Mouse (Mus musculus) yolk sac, embryonic 10.5 days (tissue): ENCODE measurements around the gene B3gnt7.
"Not testable (repeated sequence)": the region's sequence is repeated elsewhere in the genome, so short reads cannot be mapped to it uniquely, and the experiment has no call there.

Experiments
- DNase-seq: peaks from one replicate; pipeline ENCODE4 v3.0.0-alpha.2; 2017; ENCODE audit warnings: low spot score

The B3gnt7 gene

DNA sequence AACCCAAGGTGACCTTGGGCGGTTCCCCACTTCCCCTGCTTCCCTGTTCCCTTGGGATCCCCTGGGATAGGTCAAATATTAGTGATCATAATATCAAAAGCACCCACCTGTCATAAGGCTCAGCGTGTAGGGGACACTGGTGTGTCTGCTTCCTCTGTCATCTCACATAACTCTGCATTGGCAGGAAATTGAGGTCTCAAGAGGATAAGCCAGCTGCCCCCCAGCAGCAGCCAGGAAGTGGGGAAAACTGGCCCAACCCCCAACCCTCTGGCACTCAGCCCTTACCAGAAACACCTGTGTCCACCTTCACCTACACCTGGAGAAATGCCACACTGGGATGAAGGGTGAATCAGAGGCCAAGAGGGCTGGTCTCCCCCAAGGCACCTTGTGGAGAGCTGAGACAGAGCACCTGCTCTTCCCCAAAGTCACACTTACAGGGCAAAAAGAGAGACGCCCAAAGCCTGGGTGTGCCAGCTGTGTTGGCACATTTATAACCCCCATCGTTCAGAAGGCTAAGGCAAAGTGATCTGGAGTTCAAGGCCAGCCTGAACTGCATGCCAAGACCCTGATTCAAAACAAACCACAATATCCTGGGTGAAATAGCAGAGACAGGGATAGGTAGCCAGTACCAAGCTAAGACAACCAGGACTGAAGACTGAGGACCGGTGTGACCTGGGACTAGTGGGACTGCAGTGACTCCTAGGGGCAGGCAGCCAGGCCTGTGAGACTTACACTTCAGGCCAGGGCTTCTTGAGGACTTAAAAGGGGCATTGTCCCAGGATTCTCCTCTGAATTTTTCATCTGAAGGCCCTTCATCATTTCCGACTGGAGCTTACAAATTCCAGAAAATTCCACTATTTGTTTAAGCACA is 1.2 kb upstream of the B3gnt7 start:
- DNase-seq, result no peak

DNA sequence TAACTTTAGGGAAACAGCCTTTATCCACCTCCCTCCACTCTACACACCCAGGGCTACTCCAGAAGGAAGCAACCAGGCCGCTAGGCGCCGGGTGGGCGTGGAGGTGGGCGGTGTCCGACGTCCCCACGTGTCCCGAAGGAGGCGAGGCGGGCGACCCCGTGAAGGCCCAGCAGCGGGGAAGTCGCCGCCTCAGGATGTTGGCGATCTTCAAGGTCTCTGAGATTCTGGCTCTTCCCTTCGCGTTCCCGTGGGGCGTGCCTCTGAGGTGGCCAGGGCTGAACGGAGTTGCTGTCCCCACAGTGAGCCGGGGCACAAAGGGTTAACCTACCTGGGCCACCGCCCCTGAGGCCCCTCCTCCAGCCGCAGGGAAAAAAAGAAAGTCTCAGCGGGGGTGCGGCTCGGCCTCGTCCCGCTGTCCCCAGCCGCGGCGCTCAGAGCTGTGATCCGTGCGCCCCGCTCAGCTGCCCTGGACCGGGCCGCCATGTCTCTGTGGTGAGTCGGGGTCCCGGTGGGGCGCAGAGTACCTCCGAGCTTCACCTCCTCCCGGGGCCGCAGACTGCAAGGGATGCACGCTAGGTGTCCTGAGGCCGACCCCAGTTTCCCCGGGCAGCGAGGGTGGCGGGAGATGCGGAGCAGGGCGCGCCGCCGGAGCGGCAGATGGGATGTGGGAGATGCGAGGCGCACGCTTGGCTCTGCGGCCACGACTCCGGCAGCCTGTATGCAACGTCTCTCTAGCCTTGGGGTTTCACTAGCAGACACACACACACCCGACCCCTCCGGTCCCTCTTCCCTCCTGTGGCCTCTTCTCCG is 636 bp downstream of the B3gnt7 start:
- peak; percentile 80 for DNase-seq

DNA sequence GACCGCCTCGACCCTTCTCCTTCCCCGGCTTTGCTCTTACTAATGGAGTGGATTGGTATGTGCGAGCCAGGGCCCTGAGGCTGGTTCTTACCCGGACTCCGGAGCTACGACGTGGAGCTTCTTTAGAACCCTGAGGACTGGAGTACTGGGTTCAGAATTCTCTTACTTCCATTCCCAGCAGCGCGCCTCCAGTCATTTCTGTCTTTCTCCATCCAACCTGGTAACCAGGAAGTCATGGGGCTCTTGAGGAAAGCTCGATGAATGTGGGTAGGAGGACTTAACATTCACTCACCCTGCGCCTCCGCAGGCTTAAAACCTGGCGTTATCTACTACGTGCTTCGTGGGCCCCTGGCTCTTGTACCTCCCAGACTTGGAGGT is 1.2 kb downstream of the B3gnt7 start:
- no peak for DNase-seq

DNA sequence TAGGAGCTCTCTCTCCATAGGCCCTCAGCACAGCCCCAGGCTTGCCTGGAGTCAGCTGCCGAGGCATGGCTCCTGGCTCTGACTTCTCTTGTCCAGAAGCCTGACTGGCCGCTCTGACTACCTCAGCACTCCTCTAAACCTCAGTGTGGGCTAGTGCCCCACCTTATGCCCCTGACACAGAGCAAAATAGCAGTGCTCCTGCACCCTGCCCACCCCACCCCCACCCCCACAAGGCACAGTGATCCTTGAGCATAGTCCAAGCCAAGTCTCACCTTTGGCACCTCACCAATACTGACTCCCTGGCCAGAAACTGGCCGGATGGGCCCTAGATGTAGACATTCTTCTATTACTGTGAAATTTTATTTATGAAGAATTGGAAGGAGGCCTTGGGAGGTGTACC is 4.1 kb downstream of the B3gnt7 start:
- DNase-seq, result no peak

DNA sequence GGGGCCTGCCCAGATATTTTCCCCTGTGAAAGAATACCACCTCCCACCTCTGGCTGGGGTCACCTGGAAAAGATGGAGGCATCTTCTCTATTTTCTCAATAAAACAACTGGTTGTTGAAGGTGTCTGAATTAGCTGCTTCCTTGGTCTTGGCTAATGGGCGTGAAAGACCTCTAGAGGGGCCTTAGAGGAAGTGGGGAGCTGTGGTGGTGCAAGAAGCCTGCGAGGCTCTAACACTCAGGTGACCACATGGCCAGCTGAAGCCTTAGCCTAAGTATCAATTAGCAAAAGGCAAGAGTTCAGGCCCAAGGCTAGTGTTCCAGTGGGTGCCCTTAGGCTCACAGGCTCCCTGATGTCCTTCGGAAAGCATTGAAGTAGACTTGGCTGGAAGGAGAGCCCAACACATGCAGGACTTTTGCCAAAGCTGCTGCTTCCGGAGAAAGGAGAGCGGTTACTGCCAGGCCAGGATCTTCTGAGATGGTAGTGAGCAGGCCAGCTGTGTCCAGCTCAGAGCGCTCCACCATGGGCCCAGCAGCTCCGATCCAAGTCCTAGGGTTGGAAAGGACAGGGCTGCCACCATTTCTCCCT is 4.6 kb downstream of the B3gnt7 start:
- no peak for DNase-seq

DNA sequence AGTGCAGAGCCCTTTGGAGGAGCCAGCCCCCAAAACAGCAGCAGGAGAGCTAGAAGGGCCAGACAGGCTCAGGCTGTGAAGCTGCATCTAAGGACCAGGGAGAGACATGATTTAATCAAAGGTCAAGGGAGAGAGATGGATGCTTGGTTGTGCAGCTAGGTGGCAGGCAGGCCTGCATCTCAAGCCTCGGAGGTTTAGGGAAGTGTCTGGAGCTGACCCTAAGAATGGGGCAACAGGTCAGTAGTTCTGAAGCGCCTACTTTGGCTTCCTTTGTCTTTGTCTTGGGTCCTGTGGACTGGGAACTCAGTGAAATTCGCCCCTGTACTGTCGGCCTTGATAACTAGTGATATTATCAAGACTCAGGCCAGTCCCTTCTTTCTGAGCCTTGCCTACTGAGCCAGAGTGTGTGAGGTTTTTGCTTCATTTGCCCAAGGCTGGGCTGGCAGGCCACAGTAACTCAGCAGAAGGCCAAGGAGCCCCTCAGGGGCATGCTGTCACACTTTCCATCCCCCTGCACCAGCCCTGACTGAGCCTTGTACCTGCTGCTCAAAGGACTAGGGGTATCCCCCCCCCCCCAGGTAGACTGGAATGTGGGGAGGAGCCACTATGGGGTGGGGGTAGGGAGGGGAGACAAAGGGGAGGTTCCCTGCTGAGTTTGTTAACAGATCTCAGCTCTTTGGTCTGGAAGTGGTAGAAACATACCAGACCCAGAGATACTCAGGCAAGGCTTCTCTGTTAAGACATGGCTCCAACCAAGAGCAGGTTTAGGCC is 5.4 kb downstream of the B3gnt7 start:
- DNase-seq, result no peak

DNA sequence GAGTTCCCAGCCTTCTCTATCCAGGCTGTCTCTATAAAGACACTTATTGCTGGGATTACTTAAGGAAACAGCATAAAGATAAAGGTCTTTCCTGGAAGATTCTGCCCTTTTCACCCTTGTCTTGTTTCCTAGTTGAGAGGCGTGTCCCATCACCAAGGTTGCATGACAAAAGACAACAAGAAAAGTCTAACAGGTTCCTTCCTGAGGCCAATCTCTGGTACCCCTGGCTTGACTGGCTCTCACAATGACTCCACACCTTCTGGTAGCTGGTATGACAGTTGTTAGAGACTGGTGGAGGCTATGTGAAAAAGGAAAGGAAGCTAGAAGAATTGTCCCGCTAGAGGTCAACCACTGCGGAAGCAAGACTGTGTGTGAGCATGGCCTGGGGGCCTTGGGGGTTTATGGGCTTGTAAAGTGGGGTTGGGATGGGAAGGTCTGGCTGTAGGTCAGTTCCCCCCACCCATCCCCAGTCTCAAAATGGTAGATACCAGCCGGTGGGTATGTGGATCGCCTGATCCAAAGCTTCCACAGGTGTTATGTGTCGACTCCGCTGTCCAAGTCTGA is 6.7 kb downstream of the B3gnt7 start:
- no peak for DNase-seq

DNA sequence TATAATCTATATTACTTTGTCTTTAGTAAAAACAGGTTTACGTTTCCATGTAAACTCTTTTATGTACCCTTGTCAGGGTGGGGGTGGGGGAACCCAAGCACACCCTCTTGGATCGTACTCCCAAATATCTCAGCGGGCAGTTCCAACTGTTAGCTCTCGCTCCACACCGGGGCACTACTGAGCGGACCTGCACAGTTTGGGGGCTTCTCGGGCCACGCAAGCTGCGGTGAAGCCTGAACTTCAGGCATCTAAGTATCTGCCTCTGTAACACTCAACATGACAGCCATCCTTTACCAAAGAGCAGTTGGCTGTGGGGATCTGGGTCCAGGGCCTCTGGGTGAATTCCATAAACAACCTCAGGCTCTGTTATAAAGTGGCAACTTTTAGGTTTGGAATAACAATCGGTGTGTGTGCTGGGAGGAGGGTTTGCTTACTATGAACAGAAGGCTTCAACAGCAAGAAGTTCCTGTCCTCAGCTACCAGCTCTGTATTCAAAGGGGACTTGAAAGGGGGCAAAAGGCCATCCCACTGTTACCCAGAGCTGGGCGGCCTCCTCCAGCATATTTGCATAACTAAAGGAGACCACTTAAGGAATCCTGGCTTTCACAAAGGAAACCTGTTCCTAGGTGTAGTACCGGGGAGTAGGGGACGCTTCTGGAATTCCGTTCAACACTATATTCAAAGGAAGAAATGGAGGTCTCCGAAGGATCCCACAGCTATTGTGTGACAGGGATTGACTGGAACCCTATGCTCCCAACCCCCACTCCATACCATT is 8.1 kb downstream of the B3gnt7 start:
- DNase-seq, result no peak

DNA sequence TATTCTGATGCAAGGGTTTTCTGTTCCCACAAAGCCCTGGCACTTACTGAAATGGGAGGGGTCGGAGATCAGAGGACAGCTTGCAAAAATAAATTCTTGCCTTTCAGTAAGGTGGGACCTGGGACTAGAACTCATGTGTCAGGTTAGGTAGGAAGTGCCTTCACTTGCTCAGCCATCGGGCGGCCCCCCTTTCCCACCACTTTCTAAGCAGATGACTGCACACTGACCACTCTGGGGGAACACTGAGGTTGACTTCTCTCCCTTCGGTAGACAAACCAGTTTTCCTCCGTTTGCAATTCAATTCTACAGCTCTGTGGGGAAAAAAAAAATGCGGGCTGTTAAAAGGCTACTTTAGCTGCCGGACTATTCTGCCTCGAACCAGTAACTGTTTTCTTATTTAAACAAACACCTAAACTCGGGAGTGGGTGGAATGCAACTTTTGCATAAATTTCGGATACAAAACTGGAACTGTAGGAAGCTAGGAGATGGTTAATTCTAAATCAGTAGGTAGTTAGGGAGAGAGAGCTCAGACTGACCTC is 8.9 kb downstream of the B3gnt7 start:
- no peak for DNase-seq

DNA sequence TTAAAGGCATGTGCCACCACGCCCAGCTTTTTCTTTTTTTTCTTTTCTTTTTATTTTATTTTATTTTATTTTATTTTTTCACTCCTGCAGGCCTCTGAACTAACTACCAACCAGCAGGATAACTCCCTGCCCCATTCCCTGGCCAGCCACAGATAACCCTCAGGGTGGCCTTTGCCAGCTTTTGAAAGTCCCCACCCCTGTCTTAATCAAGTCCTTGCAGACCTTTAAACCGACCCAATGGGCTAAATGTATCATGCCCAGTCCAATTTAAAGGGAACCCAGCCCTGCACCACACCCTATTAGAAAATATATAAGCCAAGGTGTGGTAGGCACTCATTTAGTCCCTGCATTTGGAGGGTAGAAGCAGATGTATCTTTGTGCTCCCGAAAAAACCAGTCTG is 9.6 kb downstream of the B3gnt7 start:
- DNase-seq, result no peak

DNA sequence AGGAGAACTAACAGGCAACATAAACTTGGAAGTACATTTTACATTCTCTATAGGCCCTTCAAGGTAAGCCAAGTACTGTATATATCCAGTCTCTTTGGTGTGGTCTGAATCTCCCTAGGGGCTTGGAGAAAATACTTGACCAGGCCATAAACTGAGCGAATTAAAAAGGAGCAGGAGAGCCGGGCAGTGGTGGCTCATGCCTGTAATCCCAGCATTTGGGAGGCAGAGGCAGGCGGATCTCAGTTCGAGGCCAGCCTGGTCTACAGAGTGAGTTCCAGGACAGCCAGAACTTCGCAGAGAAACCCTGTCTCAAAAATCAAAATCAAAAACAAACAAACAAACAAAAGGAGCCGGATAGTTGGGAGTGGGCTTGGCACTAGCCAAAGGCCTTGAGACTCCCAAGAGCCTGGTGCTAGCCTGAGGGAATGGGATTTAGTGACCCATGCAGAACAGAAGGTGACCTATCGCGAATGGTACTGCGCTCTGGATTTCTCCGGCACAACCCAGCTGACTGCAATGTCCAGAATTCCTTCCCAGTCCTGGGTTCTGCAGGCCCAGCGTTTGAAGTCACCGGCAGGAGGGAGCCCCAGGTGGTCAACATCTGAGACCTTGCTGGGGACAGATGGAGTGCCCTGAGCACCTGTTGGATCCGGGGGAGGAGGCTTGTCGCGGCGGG is 10.6 kb downstream of the B3gnt7 start:
- DNase-seq, result no peak

DNA sequence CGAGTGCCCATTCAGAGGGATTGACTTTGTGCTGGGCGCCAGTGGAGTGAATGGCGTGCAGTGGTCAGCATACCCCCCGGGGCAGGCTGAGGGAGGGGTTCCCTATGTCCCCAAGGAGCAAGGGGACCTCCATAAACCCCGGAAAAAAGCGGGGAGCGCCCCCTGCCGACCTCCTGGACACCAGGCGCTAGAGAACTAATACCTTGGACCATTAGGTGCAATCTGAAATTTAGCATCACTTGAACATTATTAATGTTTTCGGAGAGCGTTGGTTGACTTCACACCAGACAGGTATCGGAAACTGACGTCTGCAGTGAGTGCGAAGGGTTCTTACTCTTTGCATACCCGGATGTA is 11.1 kb downstream of the B3gnt7 start:
- no peak for DNase-seq

DNA sequence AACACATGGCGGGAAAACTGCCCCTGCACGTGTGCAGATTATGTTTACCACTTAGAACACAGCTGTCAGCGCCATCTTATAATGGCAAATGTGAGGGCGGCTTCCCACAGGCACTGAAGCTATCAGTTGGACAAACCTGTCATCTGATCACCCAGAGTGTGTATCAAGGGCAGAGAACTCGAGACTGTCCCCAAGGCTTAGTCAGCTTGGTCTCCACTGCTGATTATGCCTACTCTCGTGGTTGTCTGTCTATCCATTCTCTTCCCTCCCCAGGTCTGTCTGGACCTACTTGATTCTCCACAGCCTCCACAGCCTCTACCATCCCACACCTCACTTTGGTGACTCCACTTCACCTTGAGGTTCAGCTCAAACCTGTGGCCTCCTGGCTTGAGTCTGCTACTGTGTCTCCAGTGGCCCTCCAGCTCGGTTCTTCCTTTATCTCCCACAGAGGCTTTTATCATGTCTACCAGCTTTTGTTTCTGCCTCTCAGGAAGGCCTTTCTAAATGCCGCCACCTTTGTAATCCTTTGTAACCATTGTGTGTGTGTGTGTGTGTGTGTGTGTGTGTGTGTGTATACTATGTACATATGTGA is 18.3 kb downstream of the B3gnt7 start:
- no peak for DNase-seq

DNA sequence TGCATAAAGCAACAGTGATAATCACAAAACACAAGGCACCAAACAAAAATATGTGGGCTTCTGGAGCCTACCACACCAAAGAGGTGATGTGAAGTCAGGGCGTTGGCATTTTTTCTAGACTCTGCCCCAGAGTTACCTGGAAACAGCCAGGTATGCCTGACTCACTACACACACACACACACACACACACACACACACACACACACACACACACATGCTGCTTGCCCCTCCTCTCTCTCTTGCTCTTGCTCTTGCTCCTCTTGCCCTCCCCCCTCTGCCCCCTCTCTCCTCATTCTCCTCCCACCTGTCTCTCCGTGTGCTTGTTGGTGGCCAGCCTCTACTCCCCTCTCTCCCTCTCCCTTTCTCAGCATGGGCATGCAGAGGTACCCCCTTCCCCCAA is 33.7 kb downstream of the B3gnt7 start:
- DNase-seq, result no peak

DNA sequence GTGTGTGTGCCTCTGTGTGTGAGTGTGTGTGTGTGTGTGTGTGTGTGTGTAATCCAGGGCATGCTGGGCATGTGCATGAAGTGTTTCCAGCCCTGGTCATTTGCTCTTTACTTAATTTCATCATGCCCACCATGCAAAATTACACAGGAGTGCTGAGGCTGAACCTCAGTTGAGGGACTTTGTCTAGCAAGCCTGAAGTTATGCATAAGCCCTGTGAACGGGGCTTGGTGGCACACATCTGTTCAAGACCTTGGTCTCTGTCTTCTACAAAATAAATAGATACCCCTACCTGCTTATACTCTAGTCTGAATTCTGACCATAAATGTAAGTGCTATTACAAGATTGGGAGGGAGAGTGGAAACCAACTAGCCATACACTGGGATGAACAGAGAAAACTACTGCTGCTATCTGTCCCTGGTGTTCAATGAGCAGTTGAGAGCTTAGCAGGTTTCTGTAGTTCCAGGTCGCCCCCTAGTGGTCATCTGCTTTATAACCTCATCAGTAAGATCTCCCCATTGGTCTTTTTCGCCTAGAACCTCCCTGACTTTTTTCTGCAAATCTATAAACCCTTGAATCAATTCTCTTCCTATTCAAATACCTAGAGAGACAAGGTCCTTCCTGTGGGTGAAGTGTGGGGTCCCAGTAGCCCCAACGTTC is 36.7 kb downstream of the B3gnt7 start:
- DNase-seq, result peak; percentile 60

DNA sequence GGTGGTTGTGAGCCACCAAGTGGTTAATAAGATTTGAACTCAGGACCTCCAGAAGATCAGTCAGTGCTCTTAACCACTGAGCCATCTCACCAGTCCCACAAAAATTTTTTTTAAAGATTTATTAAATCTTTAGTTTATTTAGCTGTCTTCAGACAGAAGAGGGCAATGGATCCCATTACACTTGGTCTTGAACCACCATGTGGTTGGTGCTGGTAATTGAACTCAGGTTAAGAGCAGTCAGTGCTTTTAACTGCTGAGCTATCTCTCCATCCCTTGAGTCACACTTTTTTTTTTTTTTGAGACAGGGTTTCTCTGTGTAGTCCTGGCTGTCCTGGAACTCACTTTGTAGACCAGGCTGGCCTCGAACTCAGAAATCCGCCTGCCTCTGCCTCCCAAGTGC is 38.5 kb downstream of the B3gnt7 start:
- not testable (repeated sequence) for DNase-seq

DNA sequence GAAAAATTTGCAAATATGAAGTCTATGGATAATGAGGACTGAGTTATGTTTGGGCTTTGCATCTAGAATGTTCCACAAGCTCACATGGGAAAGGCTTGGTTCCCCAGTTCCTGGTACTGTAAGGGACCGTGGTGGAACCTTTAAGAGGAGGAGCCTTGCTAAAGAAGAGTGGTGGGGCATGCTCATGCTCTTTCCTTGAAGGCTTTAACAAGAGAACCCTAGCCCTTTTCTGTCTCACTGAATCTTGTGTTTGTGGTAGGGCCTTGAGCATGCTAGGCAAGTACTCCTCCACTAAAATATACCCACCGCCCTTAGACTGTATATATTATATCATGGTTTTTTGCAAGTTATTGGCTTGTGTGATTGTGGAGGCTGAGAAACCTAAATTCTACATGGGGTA is 39.7 kb downstream of the B3gnt7 start:
- no peak for DNase-seq

DNA sequence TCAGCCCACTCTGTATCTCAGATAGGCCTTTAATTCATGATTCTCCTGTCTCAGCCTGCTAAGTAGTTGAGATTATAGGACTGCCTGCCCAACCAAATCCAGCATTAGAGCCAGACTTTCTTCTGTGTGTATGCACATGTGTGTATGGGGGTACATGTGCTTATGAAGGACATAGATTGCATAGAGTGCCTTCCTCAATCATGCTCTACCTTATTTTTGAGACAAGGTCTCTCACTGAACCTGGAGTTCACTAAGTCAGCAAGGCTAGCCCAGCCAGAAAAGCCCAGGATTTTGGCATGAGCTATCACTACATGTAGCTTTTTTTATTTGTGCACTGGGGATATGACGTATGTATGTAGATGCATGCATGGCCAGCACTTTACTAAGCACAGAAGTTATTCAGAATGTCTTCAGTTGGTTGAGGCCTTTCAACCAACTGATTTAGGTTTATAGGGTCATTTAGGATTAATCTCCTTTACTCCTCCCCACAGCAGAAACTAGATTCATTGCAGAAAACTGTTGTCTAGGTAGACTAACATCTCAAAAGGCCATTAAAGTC is 40.5 kb downstream of the B3gnt7 start:
- DNase-seq, result no peak
